Mouse (Mus musculus) erythroblast, embryonic 14.5 days (primary cell): ENCODE data around the gene Cpne1.

Experiments used
- GATA1 ChIP-seq: IDR thresholded peaks from 2 replicates; pipeline ENCODE4 v1.6.1; 2012; ENCODE audit warnings: low read length, inconsistent platforms, mixed read lengths
- TAL1 ChIP-seq: IDR thresholded peaks from 3 replicates; pipeline ENCODE4 v1.6.1; 2012; ENCODE audit warnings: low read length, inconsistent platforms, mixed read lengths

DNA sequence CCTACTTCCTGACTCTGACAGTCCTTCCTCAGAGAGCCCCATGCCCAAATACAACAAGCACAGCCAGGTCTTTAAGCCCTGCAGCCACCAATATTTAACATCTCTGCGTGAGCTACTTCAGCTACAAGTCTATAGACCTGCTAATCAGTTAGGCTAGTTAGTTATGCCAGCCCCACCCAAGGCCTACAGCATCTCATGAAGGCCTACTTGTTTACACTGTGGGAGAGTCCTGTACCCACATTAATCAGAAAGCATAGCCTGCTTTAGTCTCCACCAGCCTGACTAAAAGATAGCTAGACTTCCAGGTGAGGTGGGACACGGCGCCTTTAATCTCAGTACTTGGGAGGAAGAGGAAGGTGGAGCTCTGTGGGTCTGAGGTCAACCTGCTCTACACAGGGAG is 72.4 kb downstream of the Cpne1 start:
- TF ChIP-seq GATA1 (no peak), TAL1 (no peak)
